8 mouse cellular contexts compared by ENCODE assay signal in genomic region chr1:183349840-183350239, GRCm38 (mm10). TPM values are rescaled to one million over a fixed set of nuclear protein-coding genes. Genes with fewer than 3 reads are reported as not detected.
DNase-seq lines count a peak whose midpoint lies in the region; ATAC-seq lines count a peak whose summit lies in the region.

No protein-coding gene starts in this region.

- H3K36me3 ChIP-seq in midbrain, embryonic 10.5 days, result peaks cover 66% of the 10 kb centered on the region
- peaks cover 12% of the 10 kb centered on the region for H3K36me3 ChIP-seq in midbrain, embryonic 16.5 days (ENCODE audit: control insufficient read depth, insufficient read depth, low read length)
- H3K36me3 ChIP-seq in forebrain, embryonic 12.5 days (replicated peaks), result peaks cover 56% of the 10 kb centered on the region

- H3K27ac ChIP-seq in midbrain, embryonic 10.5 days (replicated peaks), result no peak overlapping the region
- H3K27ac ChIP-seq in midbrain, embryonic 16.5 days (ENCODE audit: low read length), result no peak overlapping the region
- H3K27ac ChIP-seq in forebrain, embryonic 12.5 days, result no peak overlapping the region

- no peak overlapping the region for H3K9ac ChIP-seq in midbrain, embryonic 16.5 days (ENCODE audit: low read depth, low read length)
- H3K9ac ChIP-seq in forebrain, embryonic 12.5 days, result no peak overlapping the region

- WGBS in midbrain, embryonic 10.5 days, result 35% methylated on average over 6 of the region's 6 CpGs
- WGBS in midbrain, embryonic 16.5 days, result 23% methylated on average over 6 of the region's 6 CpGs
- WGBS in forebrain, embryonic 12.5 days, result 35% methylated on average over 6 of the region's 6 CpGs

- no peak for ATAC-seq in midbrain, embryonic 16.5 days
- ATAC-seq in cerebellum, adult (ENCODE audit: insufficient number of reproducible peaks, low FRiP score, low TSS enrichment), result peak; percentile 51; the same call in 1 of the 2 replicates
- peak; percentile 86 for ATAC-seq in neutrophil, adult 5-6 weeks (ENCODE audit: extremely low read depth, insufficient number of reproducible peaks, low FRiP score, poor library complexity, severe bottlenecking)
- ATAC-seq in forebrain, embryonic 12.5 days (ENCODE audit: low FRiP score), result no peak

- peaks cover 14% of the 10 kb centered on the region for H3K4me1 ChIP-seq in midbrain, embryonic 10.5 days
- H3K4me1 ChIP-seq in midbrain, embryonic 16.5 days (ENCODE audit: control insufficient read depth, insufficient read depth, low read length), result peaks cover 12% of the 10 kb centered on the region
- H3K4me1 ChIP-seq in forebrain, embryonic 12.5 days, result peaks cover 13% of the 10 kb centered on the region

- DNase-seq in midbrain, embryonic 10.5 days (ENCODE audit: low spot score), result peak; percentile 22
- peak; percentile 96 for DNase-seq in MN1 (ENCODE audit: low spot score)
- DNase-seq in gastrocnemius, postnatal 14 days, result peak; percentile 50
- DNase-seq in layer of hippocampus, adult 9-11 months, result peak; percentile 49

- no peaks in the 10 kb centered on the region for H3K27me3 ChIP-seq in midbrain, embryonic 10.5 days (ENCODE audit: low read depth, poor library complexity, severe bottlenecking)
- no peaks in the 10 kb centered on the region for H3K27me3 ChIP-seq in midbrain, embryonic 16.5 days (ENCODE audit: control insufficient read depth, insufficient read depth, low read depth, low read length)
- H3K27me3 ChIP-seq in forebrain, embryonic 12.5 days, result no peaks in the 10 kb centered on the region

- H3K4me2 ChIP-seq in midbrain, embryonic 16.5 days (ENCODE audit: low read length), result no peak overlapping the region
- no peak overlapping the region for H3K4me2 ChIP-seq in forebrain, embryonic 12.5 days

- H3K9me3 ChIP-seq in midbrain, embryonic 10.5 days (replicated peaks), result no peaks in the 10 kb centered on the region
- no peaks in the 10 kb centered on the region for H3K9me3 ChIP-seq in midbrain, embryonic 16.5 days (replicated peaks; ENCODE audit: control insufficient read depth, low read length, poor library complexity, severe bottlenecking)
- no peaks in the 10 kb centered on the region for H3K9me3 ChIP-seq in forebrain, embryonic 12.5 days

- intact Hi-C loops in gastrocnemius, postnatal 14 days (cut with DNase I; ENCODE audit: low total_unique reads), result no loop called here

- no peak overlapping the region for H3K4me3 ChIP-seq in midbrain, embryonic 10.5 days
- H3K4me3 ChIP-seq in midbrain, embryonic 16.5 days (ENCODE audit: low read depth, low read length), result no peak overlapping the region
- no peak overlapping the region for H3K4me3 ChIP-seq in forebrain, embryonic 12.5 days (replicated peaks)

RNA-seq across cellular contexts. Expression of gene Mia3, which starts 19.5 kb away (rescaled TPM):
- 83.8 and 95.2 TPM in 2 replicates for polyA plus RNA-seq in midbrain, embryonic 10.5 days (2016; fragmentation: Nextera tagmentation; extraction: Ambion mirVana)
- polyA plus RNA-seq in midbrain, embryonic 16.5 days (2015; fragmentation: Nextera tagmentation; extraction: Ambion mirVana), result 111 and 116 TPM in 2 replicates
- total RNA-seq in gastrocnemius, postnatal 14 days (2021), result 100 to 1,000 TPM; 101 to 105 TPM
- total RNA-seq in neutrophil, adult 5-6 weeks (2017), result 179 and 182 TPM in 2 replicates
- polyA plus RNA-seq in forebrain, embryonic 12.5 days (2016; fragmentation: Nextera tagmentation; extraction: Ambion mirVana), result 114 and 133 TPM in 2 replicates

RNA-seq across cellular contexts. Expression of gene Taf1a, which starts 38.9 kb away (rescaled TPM):
- 19.8 and 24.3 TPM in 2 replicates for polyA plus RNA-seq in midbrain, embryonic 10.5 days (2016; fragmentation: Nextera tagmentation; extraction: Ambion mirVana)
- 16.4 and 17.7 TPM in 2 replicates for polyA plus RNA-seq in midbrain, embryonic 16.5 days (2015; fragmentation: Nextera tagmentation; extraction: Ambion mirVana)
- total RNA-seq in gastrocnemius, postnatal 14 days (2021), result 1 to 10 TPM; 4.1 to 4.7 TPM
- 35.4 and 50.0 TPM in 2 replicates for total RNA-seq in neutrophil, adult 5-6 weeks (2017)
- 18.0 and 20.4 TPM in 2 replicates for polyA plus RNA-seq in forebrain, embryonic 12.5 days (2016; fragmentation: Nextera tagmentation; extraction: Ambion mirVana)

RNA-seq across cellular contexts. Expression of gene Brox, which starts 52.8 kb away (rescaled TPM):
- 40.3 and 50.3 TPM in 2 replicates for polyA plus RNA-seq in midbrain, embryonic 10.5 days (2016; fragmentation: Nextera tagmentation; extraction: Ambion mirVana)
- polyA plus RNA-seq in midbrain, embryonic 16.5 days (2015; fragmentation: Nextera tagmentation; extraction: Ambion mirVana), result 105 and 115 TPM in 2 replicates
- total RNA-seq in gastrocnemius, postnatal 14 days (2021), result 10 to 100 TPM; 17.7 to 19.5 TPM
- 92.2 and 98.3 TPM in 2 replicates for total RNA-seq in neutrophil, adult 5-6 weeks (2017)
- polyA plus RNA-seq in forebrain, embryonic 12.5 days (2016; fragmentation: Nextera tagmentation; extraction: Ambion mirVana), result 66.3 and 72.7 TPM in 2 replicates

RNA-seq across cellular contexts. Expression of gene Aida, which starts 53.5 kb away (rescaled TPM):
- polyA plus RNA-seq in midbrain, embryonic 10.5 days (2016; fragmentation: Nextera tagmentation; extraction: Ambion mirVana), result 42.3 and 45.1 TPM in 2 replicates
- polyA plus RNA-seq in midbrain, embryonic 16.5 days (2015; fragmentation: Nextera tagmentation; extraction: Ambion mirVana), result 50.8 and 55.1 TPM in 2 replicates
- total RNA-seq in gastrocnemius, postnatal 14 days (2021), result 10 to 100 TPM; 19.5 to 23.7 TPM
- total RNA-seq in neutrophil, adult 5-6 weeks (2017), result 123 and 137 TPM in 2 replicates
- 64.0 and 65.9 TPM in 2 replicates for polyA plus RNA-seq in forebrain, embryonic 12.5 days (2016; fragmentation: Nextera tagmentation; extraction: Ambion mirVana)

Comparison
In these comparisons a context has a peak if more than half of its experiments do, and no peak if none do; other contexts are left out.
1. DNase-seq: peak in every context shown above with its lines; median percentile 96 in MN1; 50 in gastrocnemius, postnatal 14 days; 49 in layer of hippocampus, adult 9-11 months; 22 in midbrain, embryonic 10.5 days.
2. ATAC-seq: peak in cerebellum, adult (single experiment) and neutrophil, adult 5-6 weeks (single experiment); none in midbrain, embryonic 16.5 days (single experiment) and forebrain, embryonic 12.5 days (single experiment).